Mouse (Mus musculus): ENCODE measurements around the gene Serpinb6b. TPM values are rescaled to one million over a fixed set of nuclear protein-coding genes. Genes with fewer than 3 reads are reported as not detected.
"Not testable (repeated sequence)": the region's sequence is repeated elsewhere in the genome, so short reads cannot be mapped to it uniquely, and the experiment has no call there.

The Serpinb6b gene
- polyA plus RNA-seq, 1 experiment from 2014 or later: 1.8 TPM

DNA sequence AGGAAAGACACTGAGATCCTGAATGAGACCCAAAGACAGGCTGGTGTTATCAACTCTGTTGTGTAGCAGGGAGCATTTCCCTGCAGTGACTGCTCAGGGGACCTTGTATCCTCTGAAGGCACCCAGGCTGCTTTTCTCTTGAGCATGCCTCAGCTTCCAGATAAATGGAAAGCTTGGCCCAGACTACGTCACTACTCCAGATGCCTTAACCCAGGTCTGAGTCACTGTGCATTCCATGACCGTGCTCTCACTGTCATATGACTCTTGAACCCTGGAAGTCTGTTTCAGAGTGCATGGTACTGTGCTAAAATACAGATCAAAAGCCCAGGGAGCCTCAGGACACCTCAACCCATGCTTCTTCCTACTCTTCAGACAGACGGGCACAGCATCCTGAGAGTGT lies 25.8 kb upstream of the Serpinb6b start:
- ATAC-seq; DNase-seq (ENCODE audit: low spot score); H3K4me1 ChIP-seq (ENCODE audit: control insufficient read depth, insufficient read depth, low read length); H3K9me3 ChIP-seq (replicated peaks; ENCODE audit: control insufficient read depth, low read length); H3K4me3 ChIP-seq (ENCODE audit: low read depth, low read length); H3K4me2 ChIP-seq (ENCODE audit: low read length); H3K36me3 ChIP-seq (ENCODE audit: control insufficient read depth, insufficient read depth, low read length); H3K9ac ChIP-seq (ENCODE audit: low read length); H3K27ac ChIP-seq (ENCODE audit: low read depth, low read length); H3K27me3 ChIP-seq (replicated peaks; ENCODE audit: control insufficient read depth, insufficient read depth, low read length): not testable (repeated sequence)
- 84% methylated on average over 3 of the region's 3 CpGs for WGBS

DNA sequence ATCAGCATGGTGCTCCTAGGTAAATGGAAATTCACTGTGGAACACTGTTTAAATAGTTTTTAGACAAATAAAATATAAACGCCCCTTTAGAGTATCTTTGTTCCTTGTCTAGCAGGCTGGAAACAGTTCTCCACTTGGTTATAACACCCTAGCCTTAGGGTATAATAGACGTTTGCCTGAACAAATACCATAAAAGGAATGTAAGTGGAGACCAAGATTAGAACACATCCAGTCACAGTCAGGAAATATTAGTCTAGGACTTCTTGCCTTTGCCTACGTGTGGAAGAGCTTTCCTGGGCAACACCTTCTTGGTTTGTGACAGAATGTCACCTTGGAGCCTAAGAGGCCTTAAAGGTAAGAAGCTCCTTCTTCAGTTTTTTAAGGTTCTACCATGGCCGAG lies 8.5 kb upstream of the Serpinb6b start:
- Histone ChIP-seq H3K4me3 (ENCODE audit: low read depth, low read length) (no peak overlapping the region), H3K9ac (ENCODE audit: low read length) (no peak overlapping the region), H3K9me3 (replicated peaks; ENCODE audit: control insufficient read depth, low read length) (no peaks in the 10 kb centered on the region), H3K27ac (ENCODE audit: low read depth, low read length) (no peak overlapping the region), H3K27me3 (replicated peaks; ENCODE audit: control insufficient read depth, insufficient read depth, low read length) (no peaks in the 10 kb centered on the region), H3K4me2 (ENCODE audit: low read length) (no peak overlapping the region), H3K4me1 (ENCODE audit: control insufficient read depth, insufficient read depth, low read length) (no peaks in the 10 kb centered on the region), H3K36me3 (ENCODE audit: control insufficient read depth, insufficient read depth, low read length) (no peaks in the 10 kb centered on the region)
- WGBS: 64% methylated on average over 4 of the region's 4 CpGs
- DNase-seq (ENCODE audit: low spot score): no peak
- no peak for ATAC-seq

GRCm38 (mm10) chr13:32957917-32958316 lies 7.1 kb upstream of the Serpinb6b start:
- H3K4me3 ChIP-seq (ENCODE audit: low read depth, low read length): no peak overlapping the region
- no peaks in the 10 kb centered on the region for H3K36me3 ChIP-seq (ENCODE audit: control insufficient read depth, insufficient read depth, low read length)
- H3K9me3 ChIP-seq (replicated peaks; ENCODE audit: control insufficient read depth, low read length): no peaks in the 10 kb centered on the region
- no peaks in the 10 kb centered on the region for H3K4me1 ChIP-seq (ENCODE audit: control insufficient read depth, insufficient read depth, low read length)
- H3K27me3 ChIP-seq (replicated peaks; ENCODE audit: control insufficient read depth, insufficient read depth, low read length): no peaks in the 10 kb centered on the region
- H3K4me2 ChIP-seq (ENCODE audit: low read length): no peak overlapping the region
- ATAC-seq (no peak), DNase-seq (ENCODE audit: low spot score) (no peak)
- no peak overlapping the region for H3K9ac ChIP-seq (ENCODE audit: low read length)
- 88% methylated on average over 4 of the region's 4 CpGs for WGBS
- no peak overlapping the region for H3K27ac ChIP-seq (ENCODE audit: low read depth, low read length)

GRCm38 (mm10) chr13:32958521-32958920 lies 6.5 kb upstream of the Serpinb6b start:
- not testable (repeated sequence) for H3K4me1 ChIP-seq (ENCODE audit: control insufficient read depth, insufficient read depth, low read length); H3K36me3 ChIP-seq (ENCODE audit: control insufficient read depth, insufficient read depth, low read length); H3K27ac ChIP-seq (ENCODE audit: low read depth, low read length); H3K4me2 ChIP-seq (ENCODE audit: low read length); H3K27me3 ChIP-seq (replicated peaks; ENCODE audit: control insufficient read depth, insufficient read depth, low read length); ATAC-seq; DNase-seq (ENCODE audit: low spot score); H3K9ac ChIP-seq (ENCODE audit: low read length); H3K4me3 ChIP-seq (ENCODE audit: low read depth, low read length); H3K9me3 ChIP-seq (replicated peaks; ENCODE audit: control insufficient read depth, low read length)
- 86% methylated on average over 7 of the region's 7 CpGs for WGBS

GRCm38 (mm10) chr13:32963990-32964753 lies 837 bp upstream of the Serpinb6b start:
- Histone ChIP-seq H3K4me1 (ENCODE audit: control insufficient read depth, insufficient read depth, low read length) (no peaks in the 10 kb centered on the region), H3K36me3 (ENCODE audit: control insufficient read depth, insufficient read depth, low read length) (no peaks in the 10 kb centered on the region), H3K27me3 (replicated peaks; ENCODE audit: control insufficient read depth, insufficient read depth, low read length) (no peaks in the 10 kb centered on the region), H3K4me3 (ENCODE audit: low read depth, low read length) (no peak overlapping the region), H3K9me3 (replicated peaks; ENCODE audit: control insufficient read depth, low read length) (no peaks in the 10 kb centered on the region), H3K4me2 (ENCODE audit: low read length) (no peak overlapping the region), H3K9ac (ENCODE audit: low read length) (no peak overlapping the region), H3K27ac (ENCODE audit: low read depth, low read length) (no peak overlapping the region)
- 89% methylated on average over 9 of the region's 9 CpGs for WGBS
- DNase-seq (ENCODE audit: low spot score) (no peak), ATAC-seq (no peak)

- WGBS: 84% methylated on average over 5 of the region's 5 CpGs
- no peaks in the 10 kb centered on the region for H3K36me3 ChIP-seq (ENCODE audit: control insufficient read depth, insufficient read depth, low read length)
- H3K27ac ChIP-seq (ENCODE audit: low read depth, low read length): no peak overlapping the region
- no peak overlapping the region for H3K9ac ChIP-seq (ENCODE audit: low read length)
- no peaks in the 10 kb centered on the region for H3K4me1 ChIP-seq (ENCODE audit: control insufficient read depth, insufficient read depth, low read length)
- ATAC-seq (no peak), DNase-seq (ENCODE audit: low spot score) (no peak)
- H3K27me3 ChIP-seq (replicated peaks; ENCODE audit: control insufficient read depth, insufficient read depth, low read length): no peaks in the 10 kb centered on the region
- H3K4me2 ChIP-seq (ENCODE audit: low read length): no peak overlapping the region
- H3K4me3 ChIP-seq (ENCODE audit: low read depth, low read length): no peak overlapping the region
- no peaks in the 10 kb centered on the region for H3K9me3 ChIP-seq (replicated peaks; ENCODE audit: control insufficient read depth, low read length)
Measured at GRCm38 (mm10) chr13:32966116-32966515, 1.1 kb downstream of the Serpinb6b start.

- no peaks in the 10 kb centered on the region for H3K36me3 ChIP-seq (ENCODE audit: control insufficient read depth, insufficient read depth, low read length)
- H3K9ac ChIP-seq (ENCODE audit: low read length): no peak overlapping the region
- no peak for ATAC-seq
- no peak overlapping the region for H3K4me2 ChIP-seq (ENCODE audit: low read length)
- no peaks in the 10 kb centered on the region for H3K9me3 ChIP-seq (replicated peaks; ENCODE audit: control insufficient read depth, low read length)
- no peaks in the 10 kb centered on the region for H3K4me1 ChIP-seq (ENCODE audit: control insufficient read depth, insufficient read depth, low read length)
- H3K27ac ChIP-seq (ENCODE audit: low read depth, low read length): no peak overlapping the region
- no peak overlapping the region for H3K4me3 ChIP-seq (ENCODE audit: low read depth, low read length)
- no peaks in the 10 kb centered on the region for H3K27me3 ChIP-seq (replicated peaks; ENCODE audit: control insufficient read depth, insufficient read depth, low read length)
- no peak for DNase-seq (ENCODE audit: low spot score)
Measured at GRCm38 (mm10) chr13:32967233-32967632, 2.2 kb downstream of the Serpinb6b start.

- Histone ChIP-seq H3K27me3 (replicated peaks; ENCODE audit: control insufficient read depth, insufficient read depth, low read length) (no peaks in the 10 kb centered on the region), H3K9me3 (replicated peaks; ENCODE audit: control insufficient read depth, low read length) (no peaks in the 10 kb centered on the region), H3K36me3 (ENCODE audit: control insufficient read depth, insufficient read depth, low read length) (no peaks in the 10 kb centered on the region), H3K9ac (ENCODE audit: low read length) (no peak overlapping the region), H3K27ac (ENCODE audit: low read depth, low read length) (no peak overlapping the region), H3K4me1 (ENCODE audit: control insufficient read depth, insufficient read depth, low read length) (no peaks in the 10 kb centered on the region), H3K4me2 (ENCODE audit: low read length) (no peak overlapping the region), H3K4me3 (ENCODE audit: low read depth, low read length) (no peak overlapping the region)
- 69% methylated on average over 5 of the region's 5 CpGs for WGBS
- no peak for DNase-seq (ENCODE audit: low spot score)
- ATAC-seq: no peak
Measured at GRCm38 (mm10) chr13:32968353-32968984, 3.5 kb downstream of the Serpinb6b start.

- Histone ChIP-seq H3K4me2 (ENCODE audit: low read length) (no peak overlapping the region), H3K4me3 (ENCODE audit: low read depth, low read length) (no peak overlapping the region), H3K9me3 (replicated peaks; ENCODE audit: control insufficient read depth, low read length) (no peaks in the 10 kb centered on the region), H3K9ac (ENCODE audit: low read length) (no peak overlapping the region), H3K36me3 (ENCODE audit: control insufficient read depth, insufficient read depth, low read length) (no peaks in the 10 kb centered on the region), H3K27ac (ENCODE audit: low read depth, low read length) (no peak overlapping the region), H3K27me3 (replicated peaks; ENCODE audit: control insufficient read depth, insufficient read depth, low read length) (no peaks in the 10 kb centered on the region), H3K4me1 (ENCODE audit: control insufficient read depth, insufficient read depth, low read length) (no peaks in the 10 kb centered on the region)
- DNase-seq (ENCODE audit: low spot score) (no peak), ATAC-seq (no peak)
- 72% methylated on average over 4 of the region's 4 CpGs for WGBS
Measured at GRCm38 (mm10) chr13:32968996-32969640, 4.1 kb downstream of the Serpinb6b start.
